ENCODE assay signal across 8 mouse cellular contexts in the genomic region with DNA sequence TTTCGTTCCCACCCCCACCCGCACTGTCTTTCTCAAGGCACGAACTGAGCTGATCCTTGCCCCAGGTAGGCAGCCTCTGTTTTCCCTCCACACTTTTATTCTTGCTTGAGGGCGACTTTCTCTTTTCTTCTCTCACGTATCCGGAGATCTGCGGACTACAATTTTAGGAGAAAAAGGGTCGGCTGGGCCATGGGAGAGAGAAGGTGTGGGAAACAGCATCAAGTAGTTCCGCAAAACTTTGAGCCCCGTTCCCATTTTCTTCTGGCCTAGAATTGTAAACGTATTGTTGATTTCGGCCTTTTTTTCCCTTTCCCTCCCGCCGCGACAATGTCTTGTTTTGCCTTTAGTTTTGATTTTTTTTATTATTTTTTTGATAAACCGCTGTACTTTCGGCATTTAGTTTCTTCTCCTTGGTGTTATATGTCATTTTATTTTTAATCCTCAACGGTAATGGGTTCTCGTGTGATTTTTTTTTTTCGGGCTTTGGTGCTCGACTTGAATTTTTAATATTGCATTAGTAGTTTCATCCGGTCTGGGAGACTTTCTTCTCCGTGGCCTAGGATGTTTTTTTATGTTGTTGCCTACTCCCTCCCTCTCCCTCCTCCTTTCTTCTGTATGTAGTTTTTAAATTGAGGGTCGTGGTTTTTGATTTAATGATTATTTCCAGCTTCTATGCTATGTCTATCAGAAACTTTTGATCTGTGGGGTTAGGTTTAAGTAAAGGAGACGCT. TPM values are rescaled to one million over a fixed set of nuclear protein-coding genes. Genes with fewer than 3 reads are reported as not detected.
DNase-seq lines count a peak whose midpoint lies in the region; ATAC-seq and TF ChIP-seq lines count a peak whose summit lies in the region.

No protein-coding gene starts in this region.

- H3K36me3 ChIP-seq in ES-E14 (ENCODE audit: control insufficient read depth, insufficient read depth, low read length, poor library complexity, severe bottlenecking) = no peaks in the 10 kb centered on the region
- no peaks in the 10 kb centered on the region for H3K36me3 ChIP-seq in embryonic facial prominence, embryonic 13.5 days
- H3K36me3 ChIP-seq in hindbrain, embryonic 16.5 days (ENCODE audit: control insufficient read depth, insufficient read depth, low read length) = no peaks in the 10 kb centered on the region
- H3K36me3 ChIP-seq in midbrain, embryonic 15.5 days (replicated peaks) = no peaks in the 10 kb centered on the region

- DNase-seq in heart, adult 8-10 months (ENCODE audit: low spot score) = peak; percentile 16
- no peak for DNase-seq in heart, postnatal 25 days (ENCODE audit: low spot score)
- DNase-seq in ES-E14 (ENCODE audit: low read depth, low spot score) = no peak
- no peak for DNase-seq in left cerebral cortex, adult 9 months (ENCODE audit: low spot score in 2 of 2)
- DNase-seq in thymus, postnatal 36 days = no peak

- no peak for ATAC-seq in embryonic facial prominence, embryonic 13.5 days (ENCODE audit: insufficient number of reproducible peaks, insufficient read depth, low FRiP score, low TSS enrichment, low read depth)
- ATAC-seq in hindbrain, embryonic 16.5 days = no peak
- ATAC-seq in midbrain, embryonic 15.5 days (replicated peaks) = no peak

- WGBS in embryonic facial prominence, embryonic 13.5 days = 18% methylated on average over 25 of the region's 25 CpGs
- WGBS in hindbrain, embryonic 16.5 days = 19% methylated on average over 22 of the region's 25 CpGs
- WGBS in midbrain, embryonic 15.5 days = 18% methylated on average over 25 of the region's 25 CpGs

- intact Hi-C loops in heart, postnatal 25 days (cut with DNase I) = loop anchor here (5.0 kb wide), 1 partner anchor 96 kb away; no protein-coding TSS in a partner anchor

- in situ Hi-C loops in ES-E14 (cut with MboI; ENCODE audit: low sequenced_read_pairs in 2 of 2, unreplicated experiment in 2 of 2) = no loop called here

- peak overlapping the region; percentile 55 for H3K4me2 ChIP-seq in embryonic facial prominence, embryonic 13.5 days
- H3K4me2 ChIP-seq in hindbrain, embryonic 16.5 days (ENCODE audit: low read length) = peak overlapping the region; percentile 54
- H3K4me2 ChIP-seq in midbrain, embryonic 15.5 days = peak overlapping the region; percentile 45

- no peaks in the 10 kb centered on the region for H3K27me3 ChIP-seq in embryonic facial prominence, embryonic 13.5 days
- no peaks in the 10 kb centered on the region for H3K27me3 ChIP-seq in hindbrain, embryonic 16.5 days (replicated peaks; ENCODE audit: control insufficient read depth, insufficient read depth, low read length)
- H3K27me3 ChIP-seq in midbrain, embryonic 15.5 days (replicated peaks) = no peaks in the 10 kb centered on the region

- H3K9ac ChIP-seq in ES-E14 (ENCODE audit: insufficient read depth, low read depth, low read length, poor library complexity, severe bottlenecking) = peak overlapping the region; percentile 81
- peak overlapping the region; percentile 75 for H3K9ac ChIP-seq in embryonic facial prominence, embryonic 13.5 days
- peak overlapping the region; percentile 57 for H3K9ac ChIP-seq in hindbrain, embryonic 16.5 days (ENCODE audit: low read depth, low read length)
- peak overlapping the region; percentile 37; the same call in 1 of the 2 replicates for H3K9ac ChIP-seq in midbrain, embryonic 15.5 days

- H3K9me3 ChIP-seq in ES-E14 (ENCODE audit: control insufficient read depth, insufficient read depth, low read depth, low read length) = no peaks in the 10 kb centered on the region
- H3K9me3 ChIP-seq in embryonic facial prominence, embryonic 13.5 days = no peaks in the 10 kb centered on the region
- H3K9me3 ChIP-seq in hindbrain, embryonic 16.5 days (ENCODE audit: control insufficient read depth, low read length) = no peaks in the 10 kb centered on the region; the same call in 1 of the 2 replicates
- H3K9me3 ChIP-seq in midbrain, embryonic 15.5 days = no peaks in the 10 kb centered on the region

- H3K4me3 ChIP-seq in ES-E14 (ENCODE audit: insufficient read depth in 1 of 2, low read depth in 1 of 2, low read length in 2 of 2, poor library complexity in 1 of 2, severe bottlenecking in 1 of 2) = peak overlapping the region; percentile 66 to 74
- peak overlapping the region; percentile 56 for H3K4me3 ChIP-seq in embryonic facial prominence, embryonic 13.5 days
- peak overlapping the region; percentile 59 for H3K4me3 ChIP-seq in hindbrain, embryonic 16.5 days (ENCODE audit: low read length)
- H3K4me3 ChIP-seq in midbrain, embryonic 15.5 days = peak overlapping the region; percentile 55

- no peaks in the 10 kb centered on the region; a peak in 1 of 4 replicates for H3K4me1 ChIP-seq in ES-E14 (ENCODE audit: control insufficient read depth in 2 of 2, insufficient read depth in 2 of 2, low read length in 2 of 2, poor library complexity in 1 of 2)
- H3K4me1 ChIP-seq in embryonic facial prominence, embryonic 13.5 days = peaks cover 3% of the 10 kb centered on the region; the same call in 1 of the 2 replicates
- H3K4me1 ChIP-seq in hindbrain, embryonic 16.5 days (ENCODE audit: control insufficient read depth, insufficient read depth, low read depth, low read length) = no peaks in the 10 kb centered on the region; the same call in 1 of the 2 replicates
- H3K4me1 ChIP-seq in midbrain, embryonic 15.5 days = peaks cover 3% of the 10 kb centered on the region; the same call in 1 of the 2 replicates

- peak overlapping the region; percentile 84 for H3K27ac ChIP-seq in ES-E14 (ENCODE audit: insufficient read depth, low read depth, low read length, poor library complexity, severe bottlenecking)
- H3K27ac ChIP-seq in embryonic facial prominence, embryonic 13.5 days = peak overlapping the region; percentile 99
- peak overlapping the region; percentile 87 for H3K27ac ChIP-seq in hindbrain, embryonic 16.5 days (ENCODE audit: low read depth, low read length)
- peak overlapping the region; percentile 99 for H3K27ac ChIP-seq in midbrain, embryonic 15.5 days

TF ChIP-seq in ES-E14, 5 proteins besides CTCF, POLR2A, EP300 and RAD21:
- TF ChIP-seq HCFC1 (IDR thresholded peaks at IDR 0.05; ENCODE audit: borderline replicate concordance, insufficient read depth, low read length) (no peak), ZNF384 (IDR thresholded peaks at IDR 0.05; ENCODE audit: low read depth, low read length) (no peak), ZC3H11A (IDR thresholded peaks at IDR 0.05; ENCODE audit: borderline replicate concordance, low read depth, low read length) (no peak), CHD2 (IDR thresholded peaks at IDR 0.05; ENCODE audit: low read depth, low read length) (no peak), MAFK (IDR thresholded peaks at IDR 0.05; ENCODE audit: insufficient read depth, low read depth, low read length) (no peak)

RNA-seq across cellular contexts. Expression of a gene that starts 2.1 kb away (rescaled TPM):
- 10 to 100 TPM; 32.6 to 43.5 (median 37.6) TPM for total RNA-seq in heart, adult 8-10 months (2022)
- 10 to 100 TPM; 39.9 to 46.0 TPM for total RNA-seq in heart, postnatal 25 days (2021)
- 25.1 and 35.8 TPM in 2 replicates for total RNA-seq in ES-E14 (2012; rRNA removed)
- polyA plus RNA-seq in embryonic facial prominence, embryonic 13.5 days (2015; fragmentation: Nextera tagmentation; extraction: Ambion mirVana) = 42.9 and 48.5 TPM in 2 replicates
- polyA plus RNA-seq in hindbrain, embryonic 16.5 days (2015; fragmentation: Nextera tagmentation; extraction: Ambion mirVana) = 17.2 and 17.9 TPM in 2 replicates
- 18.2 and 18.7 TPM in 2 replicates for polyA plus RNA-seq in midbrain, embryonic 15.5 days (2015; fragmentation: Nextera tagmentation; extraction: Ambion mirVana)
